Mouse (Mus musculus) 416B (cell line): ENCODE measurements at regions not wholly inside any gene's neighbourhood (a gene's known extent, or its start where the extent isn't known, plus 50 kb on each side); places are given as distances from the start of the nearest gene placed in this dataset.
"Not testable (repeated sequence)": the region's sequence is repeated elsewhere in the genome, so short reads cannot be mapped to it uniquely, and the experiment has no call there.

Source experiments
- DNase-seq: peaks from one replicate; pipeline ENCODE4 v3.0.0; 2011; ENCODE audit warnings: low read depth

- DNase-seq = no peak
Observed at GRCm38 (mm10) chr12:29280861-29281630, 247.1 kb upstream of the Myt1l start.

- DNase-seq = no peak
Observed at GRCm38 (mm10) chr12:29288801-29289200, 239.4 kb upstream of the Myt1l start.

- DNase-seq = no peak
Observed at GRCm38 (mm10) chr12:29290591-29291351, 237.4 kb upstream of the Myt1l start.

GRCm38 (mm10) chr12:29297984-29298383, 230.2 kb upstream of the Myt1l start:
- DNase-seq = no peak

DNA sequence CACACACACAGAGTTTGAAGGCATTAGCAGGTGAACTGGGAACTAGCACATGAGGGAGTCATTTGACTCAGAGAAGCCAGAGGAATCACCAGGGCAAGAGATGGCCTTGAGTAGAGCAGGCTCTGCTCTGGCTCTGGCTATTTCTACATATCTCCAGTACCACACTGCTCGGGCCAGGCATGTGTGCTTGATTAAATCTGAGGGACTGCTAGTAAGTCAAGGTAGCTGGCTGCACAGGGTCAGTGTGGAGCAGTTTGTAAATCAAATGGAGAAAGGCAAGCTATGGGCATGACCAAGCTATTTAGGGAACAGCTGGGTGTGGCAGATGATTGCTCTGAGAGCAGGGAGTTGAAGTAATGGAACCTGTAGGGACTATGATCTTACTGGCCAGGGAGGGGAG, 212.5 kb upstream of the Myt1l start:
- no peak for DNase-seq

DNA sequence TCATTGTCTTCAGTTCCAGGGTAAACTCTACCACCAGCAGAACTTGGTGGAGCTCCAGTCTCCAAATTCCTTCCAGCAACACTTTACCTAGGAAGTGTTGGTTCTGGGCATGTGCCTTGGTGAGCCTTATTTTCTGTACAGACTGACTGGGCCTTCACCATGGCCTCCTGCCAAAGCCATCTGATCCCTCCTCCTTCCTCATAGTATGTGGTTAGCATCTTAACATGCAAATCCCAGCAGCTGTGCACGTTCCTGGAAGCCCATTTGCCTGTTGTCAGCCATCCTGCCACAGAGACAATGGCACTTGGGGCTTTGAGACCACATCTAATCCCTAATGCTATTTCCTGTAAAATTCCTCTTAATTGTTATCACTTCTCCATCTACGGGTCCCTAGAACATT, 206.7 kb upstream of the Myt1l start:
- no peak for DNase-seq

- DNase-seq = no peak
Observed at GRCm38 (mm10) chr12:29323534-29323933, 204.7 kb upstream of the Myt1l start.

GRCm38 (mm10) chr12:29335839-29336469, 192.2 kb upstream of the Myt1l start:
- DNase-seq = no peak

DNA sequence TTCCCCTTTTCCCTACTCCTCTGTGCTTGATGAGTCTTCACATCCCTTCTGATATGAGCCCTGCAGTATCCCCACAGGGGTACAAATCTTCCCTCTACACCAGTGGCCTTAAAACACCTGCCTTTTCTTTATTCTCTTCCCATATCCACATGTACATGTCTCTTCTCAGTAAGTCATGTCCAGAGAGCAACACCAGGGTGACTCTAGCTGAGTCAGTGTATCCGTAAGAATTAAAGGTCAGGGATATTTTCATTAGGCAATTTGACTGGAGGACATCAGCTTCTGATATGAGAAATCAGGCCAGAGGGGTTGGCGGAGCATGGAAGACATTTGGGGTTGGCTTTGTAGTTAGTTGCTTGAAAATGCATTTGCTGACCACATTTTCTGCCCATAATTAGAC, 190.8 kb upstream of the Myt1l start:
- DNase-seq = no peak

DNA sequence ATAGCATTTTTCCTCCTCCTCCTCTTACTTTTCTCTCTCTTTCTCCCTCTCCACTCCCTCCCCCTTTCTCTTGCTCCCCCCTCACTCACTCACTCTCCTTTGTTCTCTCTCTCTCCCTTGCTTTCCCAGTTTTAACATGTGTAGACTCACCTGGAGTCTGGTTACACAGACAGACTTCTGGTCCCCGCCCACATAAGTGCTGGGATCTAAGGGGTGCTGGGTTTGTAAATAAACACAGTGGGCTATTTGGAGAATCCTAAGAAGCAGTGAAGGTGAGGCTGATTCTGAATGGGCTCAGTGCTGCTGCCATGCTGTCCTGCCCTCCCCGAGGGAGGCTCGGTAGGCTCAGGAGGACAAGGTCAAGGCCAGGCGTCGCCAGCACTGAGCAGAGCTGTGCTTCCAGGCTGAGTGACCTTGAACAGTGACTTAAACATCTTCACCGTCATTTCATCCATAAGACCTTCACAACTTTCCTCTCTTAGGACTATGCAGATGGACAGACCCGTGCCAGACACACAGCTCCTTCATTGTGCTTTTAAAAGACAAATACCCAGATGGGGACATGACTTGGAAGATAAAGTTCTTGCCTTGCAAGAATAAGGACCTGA, 186.7 kb upstream of the Myt1l start:
- no peak for DNase-seq

DNA sequence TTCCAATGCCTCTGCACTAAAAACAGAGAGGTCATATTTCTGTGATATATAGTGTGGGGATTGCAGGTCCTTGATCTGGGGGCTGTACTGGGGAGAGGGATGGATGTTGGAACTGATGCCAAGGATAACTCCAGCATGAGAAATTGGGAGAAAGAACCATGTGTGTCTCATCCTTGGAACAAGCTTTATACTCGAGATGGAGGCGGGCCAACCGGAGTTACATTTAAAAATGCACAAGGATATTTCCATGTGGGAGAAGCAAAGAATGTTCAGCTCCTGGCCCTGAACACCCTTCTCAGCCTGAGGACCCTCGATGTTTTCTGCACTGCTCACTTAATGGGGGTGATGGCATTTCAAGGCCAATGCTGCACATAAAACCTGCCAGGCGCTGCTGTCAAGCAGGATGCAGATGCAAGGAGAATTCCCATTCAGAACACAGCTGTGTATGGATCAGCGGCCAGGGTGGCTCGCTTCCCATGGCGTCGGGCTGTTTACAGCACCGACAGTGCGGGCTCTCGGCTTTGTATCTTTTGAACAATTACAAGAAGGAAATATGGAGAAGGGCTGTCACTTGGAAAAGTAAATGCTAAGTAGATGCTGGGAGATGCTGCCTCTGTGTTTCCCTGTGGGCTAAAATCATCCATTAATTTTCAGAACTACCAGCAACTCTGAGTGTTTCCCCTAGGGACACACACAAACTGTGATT, 184.9 kb upstream of the Myt1l start:
- DNase-seq = no peak

- no peak for DNase-seq
Observed at GRCm38 (mm10) chr12:29348698-29349097, 179.5 kb upstream of the Myt1l start.

DNA sequence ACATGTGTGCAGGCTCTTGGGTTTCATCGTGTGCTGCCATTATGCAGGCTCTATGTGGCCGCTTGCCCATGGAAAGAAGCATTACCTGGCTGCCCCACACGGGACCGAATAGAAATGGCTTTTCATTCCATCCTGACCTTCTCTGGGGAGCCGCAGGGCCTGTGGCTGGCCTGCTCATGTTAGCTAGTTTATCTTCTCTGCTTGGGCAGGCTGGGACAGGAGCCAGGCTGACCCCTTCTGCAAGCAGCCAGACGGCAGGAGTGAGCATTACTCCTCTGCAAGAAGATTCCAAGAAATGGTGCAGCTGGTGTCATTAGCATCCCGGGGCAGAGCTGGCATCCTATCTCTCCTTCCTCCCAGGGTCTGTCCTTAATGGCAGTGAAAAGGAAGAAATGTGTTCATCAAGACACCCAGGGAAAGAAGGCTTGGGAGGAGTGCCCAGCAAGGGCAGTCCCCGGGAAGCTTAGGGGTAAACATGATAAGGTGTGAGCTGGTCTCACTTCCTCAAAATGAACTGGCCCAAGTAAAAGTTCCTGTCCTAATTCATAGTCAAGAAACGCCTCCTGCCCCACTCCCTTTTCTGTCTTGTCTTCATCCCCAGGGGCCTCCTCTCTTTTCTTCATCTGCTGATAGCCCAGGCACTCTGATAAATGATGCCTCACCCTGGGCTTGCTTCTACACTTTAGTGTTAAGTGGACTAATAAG, 178.9 kb upstream of the Myt1l start:
- no peak for DNase-seq

DNA sequence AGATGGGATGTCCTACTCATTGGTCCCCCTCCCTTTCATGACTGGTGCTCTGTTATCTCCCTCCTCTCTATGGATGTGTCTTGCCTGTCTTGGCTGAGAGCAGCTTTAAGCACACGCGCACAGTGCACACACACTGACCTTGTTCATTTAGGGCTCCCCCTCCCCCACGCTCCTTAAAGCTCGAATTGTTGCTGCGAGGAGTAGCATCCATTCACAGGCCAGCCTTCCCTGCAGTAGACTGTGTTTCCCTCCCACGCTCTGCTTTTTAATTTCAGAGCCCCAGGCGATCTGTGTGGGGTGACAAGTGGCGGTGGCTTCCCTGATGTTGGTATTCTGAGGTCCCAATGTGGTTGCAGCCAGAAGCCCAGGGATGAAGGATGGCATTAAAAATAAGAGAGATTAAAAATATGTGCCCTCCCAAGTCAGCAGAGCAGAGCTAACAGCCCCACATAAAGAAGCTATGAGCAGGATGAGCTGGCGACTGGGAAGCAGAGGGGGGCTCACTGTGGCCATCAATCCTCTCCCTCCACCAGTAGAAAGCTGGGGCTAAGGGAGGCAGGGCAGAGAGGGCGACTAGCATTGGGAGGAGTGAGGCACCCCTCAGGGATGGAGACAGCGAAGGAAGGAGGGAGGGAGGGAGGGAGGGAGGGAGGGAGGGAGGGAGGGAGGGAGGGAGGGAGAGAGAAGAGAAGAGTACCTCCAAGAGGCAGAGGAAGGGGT, 174.2 kb upstream of the Myt1l start:
- DNase-seq = no peak

DNA sequence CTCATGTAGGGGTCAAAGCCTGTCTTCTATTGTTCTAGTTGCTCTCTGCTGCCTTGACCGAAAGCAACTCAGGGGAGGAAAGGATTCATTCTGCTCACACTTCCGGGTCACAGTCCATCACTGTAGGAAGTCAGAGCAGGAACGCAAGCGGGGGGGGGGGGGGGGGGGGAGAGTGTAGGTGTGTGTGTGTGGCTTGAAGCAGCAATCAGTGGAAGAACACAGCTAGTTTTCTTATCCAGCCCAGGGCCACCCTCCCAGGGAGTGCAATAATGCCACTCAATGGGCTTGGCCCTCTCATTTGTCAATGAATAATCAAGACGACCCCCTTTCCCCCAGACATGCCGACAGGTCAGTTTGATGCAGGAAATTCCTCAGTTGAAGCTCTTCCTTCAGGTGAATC, 173.4 kb upstream of the Myt1l start:
- DNase-seq = no peak

- no peak for DNase-seq
Observed at GRCm38 (mm10) chr12:29356681-29357397, 171.3 kb upstream of the Myt1l start.

GRCm38 (mm10) chr12:29361236-29361635, 166.9 kb upstream of the Myt1l start:
- DNase-seq = no peak

- not testable (repeated sequence) for DNase-seq
Observed at GRCm38 (mm10) chr12:29367741-29368106, 160.5 kb upstream of the Myt1l start.

- no peak for DNase-seq
Observed at GRCm38 (mm10) chr12:29368107-29368819, 159.9 kb upstream of the Myt1l start.

DNA sequence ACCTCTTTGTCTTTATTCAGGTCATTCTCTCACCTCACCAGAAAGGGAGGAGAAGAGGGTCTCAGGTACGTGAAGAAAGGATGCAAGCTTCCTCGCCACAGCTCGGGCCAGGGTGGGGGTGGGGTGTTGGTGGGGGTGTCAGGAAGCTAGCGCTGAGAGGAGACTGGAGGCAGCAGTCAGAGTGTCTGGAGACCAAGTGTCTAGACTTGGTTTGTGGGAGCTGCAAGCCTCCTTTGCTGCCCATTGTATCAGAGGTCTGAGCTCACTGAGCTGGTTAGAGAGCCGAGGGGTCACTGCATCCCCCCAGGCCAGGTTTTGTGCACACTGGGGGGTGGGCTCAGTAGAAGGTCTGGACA, 159.4 kb upstream of the Myt1l start:
- no peak for DNase-seq
